Mouse (Mus musculus) heart, embryonic 11.5 days (tissue): ENCODE data around the gene Notch3. TPM values are rescaled to one million over a fixed set of nuclear protein-coding genes. Genes with fewer than 3 reads are reported as not detected.
A peak's percentile ranks its signal among the peaks of the same experiment; 100 is the strongest.

Source experiments
- ATAC-seq: fragments of 200-750 bp; cut with Nextera tagmentation; replicated peaks from 2 replicates; pipeline ENCODE4 v1.8.0; 2017; ENCODE audit warnings: moderate library complexity; ENCODE audit not compliant: insufficient number of reproducible peaks, low FRiP score, low TSS enrichment
- H3K27ac ChIP-seq: fragments of 300-500 bp; sonication (generic); 2 replicates; pipeline ENCODE4 v1.5.1; 2014; ENCODE audit warnings: mild to moderate bottlenecking, low read depth, low read length
- H3K27me3 ChIP-seq: fragments of 300-500 bp; sonication (generic); 2 replicates; pipeline ENCODE4 v1.6.1; 2014; ENCODE audit warnings: mild to moderate bottlenecking, low read length, mixed read lengths; ENCODE audit not compliant: control insufficient read depth, insufficient read depth
- H3K36me3 ChIP-seq: fragments of 300-500 bp; sonication (generic); 2 replicates; pipeline ENCODE4 v1.6.1; 2014; ENCODE audit warnings: mild to moderate bottlenecking, low read length, moderate library complexity, mixed read lengths; ENCODE audit not compliant: control insufficient read depth, insufficient read depth
- H3K4me1 ChIP-seq: fragments of 300-500 bp; sonication (generic); 2 replicates; pipeline ENCODE4 v1.6.1; 2014; ENCODE audit warnings: low read length; ENCODE audit not compliant: control insufficient read depth, insufficient read depth
- H3K4me2 ChIP-seq: fragments of 300-500 bp; sonication (generic); 2 replicates; pipeline ENCODE4 v1.6.1; 2014; ENCODE audit warnings: mild to moderate bottlenecking, moderate library complexity
- H3K4me3 ChIP-seq: fragments of 300-500 bp; sonication (generic); 2 replicates; pipeline ENCODE4 v1.5.1; 2014; ENCODE audit warnings: low read depth, low read length
- H3K9ac ChIP-seq: fragments of 300-500 bp; sonication (generic); 2 replicates; pipeline ENCODE4 v1.6.1; 2014; ENCODE audit warnings: mild to moderate bottlenecking, low read depth, low read length, moderate library complexity
- H3K9me3 ChIP-seq: fragments of 300-500 bp; sonication (generic); replicated peaks from 2 replicates; pipeline ENCODE4 v1.6.1; 2016; ENCODE audit warnings: low read length; ENCODE audit not compliant: control insufficient read depth
- WGBS: fragments of 180-500 bp; shearing (Covaris S2); extraction: QIAGEN DNeasy Blood & Tissue Kit; methylation state at CpG from one replicate; pipeline ENCODE4 v1.1.7; 2014; ENCODE audit not compliant: insufficient replicate concordance; 5-methylcytosine and 5-hydroxymethylcytosine counted together
- polyA plus RNA-seq: library from polyadenylated mRNA; unstranded; fragments of >200 nt; fragmentation: Nextera tagmentation; extraction: Ambion mirVana; gene quantifications from 2 replicates; pipeline ENCODE4 v1.2.1, GENCODE M21; 2014

Gene Notch3
- polyA plus RNA-seq, 1 experiment from 2014 or later, result 6.9 TPM

GRCm38 (mm10) chr17:32199796-32200195, 33.1 kb upstream of the Notch3 start:
- no peak overlapping the region for H3K9ac ChIP-seq
- H3K9me3 ChIP-seq, result no peaks in the 10 kb centered on the region
- no peak overlapping the region for H3K4me2 ChIP-seq
- WGBS, result 76% methylated on average over 2 of the region's 2 CpGs
- no peaks in the 10 kb centered on the region for H3K27me3 ChIP-seq
- no peak overlapping the region for H3K27ac ChIP-seq
- ATAC-seq, result no peak
- peaks cover 56% of the 10 kb centered on the region for H3K36me3 ChIP-seq
- no peaks in the 10 kb centered on the region for H3K4me1 ChIP-seq
- no peak overlapping the region for H3K4me3 ChIP-seq

- no peak overlapping the region for H3K27ac ChIP-seq
- WGBS, result 91% methylated on average over 14 of the region's 14 CpGs
- H3K4me3 ChIP-seq, result no peak overlapping the region
- H3K9me3 ChIP-seq, result no peaks in the 10 kb centered on the region
- peaks cover 41% of the 10 kb centered on the region for H3K36me3 ChIP-seq
- H3K4me1 ChIP-seq, result no peaks in the 10 kb centered on the region
- no peak overlapping the region for H3K4me2 ChIP-seq
- no peaks in the 10 kb centered on the region for H3K27me3 ChIP-seq
- H3K9ac ChIP-seq, result no peak overlapping the region
- ATAC-seq, result no peak
Observed at GRCm38 (mm10) chr17:32197156-32197555, 30.5 kb upstream of the Notch3 start.

- H3K27ac ChIP-seq, result no peak overlapping the region
- 86% methylated on average over 5 of the region's 5 CpGs for WGBS
- H3K4me3 ChIP-seq, result no peak overlapping the region
- no peak for ATAC-seq
- no peak overlapping the region for H3K9ac ChIP-seq
- H3K36me3 ChIP-seq, result peaks cover 31% of the 10 kb centered on the region
- H3K27me3 ChIP-seq, result no peaks in the 10 kb centered on the region
- H3K4me1 ChIP-seq, result no peaks in the 10 kb centered on the region
- H3K9me3 ChIP-seq, result no peaks in the 10 kb centered on the region
- H3K4me2 ChIP-seq, result no peak overlapping the region
Observed at GRCm38 (mm10) chr17:32195725-32196124, 29.1 kb upstream of the Notch3 start.

- WGBS, result 86% methylated on average over 5 of the region's 5 CpGs
- Histone ChIP-seq H3K9ac (no peak overlapping the region), H3K4me1 (peaks cover 11% of the 10 kb centered on the region; the same call in 1 of the 2 replicates), H3K27ac (no peak overlapping the region), H3K36me3 (peaks cover 15% of the 10 kb centered on the region), H3K9me3 (no peaks in the 10 kb centered on the region), H3K4me2 (no peak overlapping the region), H3K4me3 (no peak overlapping the region), H3K27me3 (peaks cover 22% of the 10 kb centered on the region)
- no peak for ATAC-seq
Observed at GRCm38 (mm10) chr17:32193010-32193409, 26.4 kb upstream of the Notch3 start.

GRCm38 (mm10) chr17:32189850-32190249, 23.2 kb upstream of the Notch3 start:
- no peaks in the 10 kb centered on the region for H3K9me3 ChIP-seq
- H3K4me1 ChIP-seq, result peaks cover 11% of the 10 kb centered on the region; the same call in 1 of the 2 replicates
- H3K4me3 ChIP-seq, result peak overlapping the region; percentile 46; the same call in 1 of the 2 replicates
- no peak overlapping the region for H3K9ac ChIP-seq
- H3K27ac ChIP-seq, result no peak overlapping the region
- H3K36me3 ChIP-seq, result no peaks in the 10 kb centered on the region
- H3K4me2 ChIP-seq, result peak overlapping the region; percentile 81
- peaks cover 24% of the 10 kb centered on the region for H3K27me3 ChIP-seq
- 13% methylated on average over 5 of the region's 5 CpGs for WGBS
- no peak for ATAC-seq

- H3K4me2 ChIP-seq, result peak within 1 kb of the TSS; percentile 81
- peaks cover 24% of the 10 kb centered on the region for H3K27me3 ChIP-seq
- H3K4me1 ChIP-seq, result peaks cover 11% of the 10 kb centered on the region; the same call in 1 of the 2 replicates
- no peaks in the 10 kb centered on the region for H3K36me3 ChIP-seq
- no peak for ATAC-seq
- 5% methylated on average over 42 of the region's 42 CpGs for WGBS
- peak within 1 kb of the TSS; percentile 46 for H3K4me3 ChIP-seq
- H3K9me3 ChIP-seq, result no peaks in the 10 kb centered on the region
- peak within 1 kb of the TSS; percentile 23; the same call in 1 of the 2 replicates for H3K9ac ChIP-seq
- H3K27ac ChIP-seq, result no peak within 1 kb of the TSS
Observed at GRCm38 (mm10) chr17:32188863-32189636, 22.4 kb upstream of the Notch3 start, which contains the start of gene Ephx3. Gene Ephx3 (minus strand): TSS chr17:32189549.

GRCm38 (mm10) chr17:32183017-32183416, 16.4 kb upstream of the Notch3 start:
- Histone ChIP-seq H3K27ac (no peak overlapping the region), H3K4me3 (no peak overlapping the region), H3K9me3 (no peaks in the 10 kb centered on the region), H3K4me1 (peaks cover 16% of the 10 kb centered on the region), H3K9ac (no peak overlapping the region), H3K4me2 (no peak overlapping the region), H3K36me3 (no peaks in the 10 kb centered on the region), H3K27me3 (peaks cover 2% of the 10 kb centered on the region)
- WGBS, result 32% methylated on average over 8 of the region's 8 CpGs
- no peak for ATAC-seq

- Histone ChIP-seq H3K4me3 (no peak overlapping the region), H3K27me3 (no peaks in the 10 kb centered on the region), H3K4me2 (no peak overlapping the region), H3K9ac (no peak overlapping the region), H3K9me3 (no peaks in the 10 kb centered on the region), H3K36me3 (no peaks in the 10 kb centered on the region), H3K4me1 (peaks cover 16% of the 10 kb centered on the region), H3K27ac (no peak overlapping the region)
- ATAC-seq, result peak; percentile 67; the same call in 1 of the 2 replicates
- WGBS, result 36% methylated on average over 11 of the region's 11 CpGs
Observed at GRCm38 (mm10) chr17:32179621-32180491, 13.2 kb upstream of the Notch3 start.
